Mouse (Mus musculus) liver, adult 10 weeks (tissue): ENCODE measurements around the gene Cyp2c38. TPM values are rescaled to one million over a fixed set of nuclear protein-coding genes. Genes with fewer than 3 reads are reported as not detected.

Experiments
- polyA plus RNA-seq: library from polyadenylated mRNA; stranded (reverse); fragments of 350-450 nt; fragmentation: Illumina TruSeq; extraction: RNeasy Lipid Tissue Mini Kit (QIAGEN cat#74804); gene quantifications from one replicate; pipeline ENCODE4 v1.2.3, GENCODE M21; 2014; ENCODE audit warnings: low read depth, low replicate concordance

Cyp2c38 gene
- 164 TPM for polyA plus RNA-seq

DNA sequence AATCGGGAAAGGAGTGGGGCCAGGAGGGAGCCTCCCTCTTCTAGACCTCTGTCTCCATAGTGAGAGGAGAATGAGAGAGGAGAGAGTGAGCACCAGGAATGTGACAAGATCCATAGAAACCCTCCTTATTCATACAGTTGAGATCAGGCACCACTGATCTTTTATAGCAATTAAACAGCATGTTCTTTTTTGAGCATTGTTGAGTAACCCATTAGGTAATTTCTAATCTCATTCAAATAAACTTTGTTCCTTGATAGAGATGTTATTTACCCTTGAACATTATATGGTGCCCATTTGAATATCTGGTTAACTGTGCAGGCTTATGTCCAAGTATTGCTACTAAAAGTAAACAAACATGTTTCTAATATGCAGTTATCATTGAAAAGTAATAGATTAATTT, at the start of gene Cyp2c38:
Gene Cyp2c38 (minus strand): TSS at position 135 of the 400 bp plus-strand sequence.

GRCm38 (mm10) chr19:39510534-39510933, 47.7 kb upstream of the Cyp2c38 start, which contains the start of gene Cyp2c39:
Cyp2c39 (plus strand) TSS chr19:39510862.

Other genes starting within 250 kb of the Cyp2c38 start
- 4,657 TPM for gene Cyp2c29, start 193.7 kb downstream of the Cyp2c38 start, polyA plus RNA-seq
- 44.2 TPM for gene Cyp2c39, start 47.8 kb upstream of the Cyp2c38 start, polyA plus RNA-seq
- gene Cyp2c67, start 186.0 kb upstream of the Cyp2c38 start, polyA plus RNA-seq = 548 TPM